Comparison of ENCODE assay signal across 35 mouse cellular contexts in genomic region chr2:131814327-131814726, GRCm38 (mm10). TPM values are rescaled to one million over a fixed set of nuclear protein-coding genes. Genes with fewer than 3 reads are reported as not detected.
"Had no signal": no experiment of that assay in that cellular context is flagged by ENCODE, and none has a peak within 500 bp of the region (broad histone marks: within the 10 kb centered on the region; RNA-seq: fewer than 3 reads in every experiment).

No protein-coding gene starts in this region.

- H3K4me3 ChIP-seq: heart, embryonic 13.5 days; heart, embryonic 15.5 days; hindbrain, embryonic 13.5 days; hindbrain, embryonic 15.5 days; kidney, embryonic 15.5 days; limb, embryonic 13.5 days; limb, embryonic 15.5 days; liver, embryonic 12.5 days had no signal

- H3K9me3 ChIP-seq: heart, embryonic 13.5 days; heart, embryonic 15.5 days; hindbrain, embryonic 13.5 days; hindbrain, embryonic 15.5 days; kidney, embryonic 15.5 days; limb, embryonic 13.5 days; limb, embryonic 15.5 days; liver, embryonic 12.5 days had no signal

- H3K4me2 ChIP-seq: heart, embryonic 11.5 days; heart, embryonic 13.5 days; heart, embryonic 15.5 days; hindbrain, embryonic 13.5 days; hindbrain, embryonic 15.5 days; kidney, embryonic 15.5 days; limb, embryonic 13.5 days; limb, embryonic 15.5 days; liver, embryonic 12.5 days had no signal

- H3K36me3 ChIP-seq: heart, embryonic 13.5 days; heart, embryonic 15.5 days; hindbrain, embryonic 13.5 days; hindbrain, embryonic 15.5 days; kidney, embryonic 15.5 days; limb, embryonic 13.5 days; limb, embryonic 15.5 days; liver, embryonic 12.5 days had no signal

- H3K27ac ChIP-seq: heart, embryonic 13.5 days; heart, embryonic 15.5 days; hindbrain, embryonic 13.5 days; hindbrain, embryonic 15.5 days; hindbrain, postnatal 0 days; kidney, embryonic 15.5 days; kidney, postnatal 0 days; limb, embryonic 13.5 days; limb, embryonic 15.5 days; liver, embryonic 12.5 days; liver, embryonic 14.5 days had no signal

- H3K9ac ChIP-seq: forebrain, postnatal 0 days; heart, embryonic 13.5 days; heart, embryonic 15.5 days; hindbrain, embryonic 13.5 days; hindbrain, embryonic 15.5 days; kidney, embryonic 15.5 days; limb, embryonic 13.5 days; limb, embryonic 15.5 days; liver, embryonic 12.5 days; liver, embryonic 14.5 days had no signal

- H3K4me1 ChIP-seq: heart, embryonic 13.5 days; hindbrain, embryonic 13.5 days; hindbrain, embryonic 15.5 days; kidney, embryonic 15.5 days; limb, embryonic 13.5 days; limb, embryonic 15.5 days; liver, embryonic 12.5 days had no signal

- ATAC-seq: forebrain, postnatal 0 days; hindbrain, postnatal 0 days; intestine, embryonic 16.5 days; liver, embryonic 12.5 days had no signal

- DNase-seq: forebrain, postnatal 0 days; gastrocnemius, postnatal 14 days; gastrocnemius, postnatal 36 days; heart, adult 18-20 months; heart, postnatal 36 days; kidney, adult 11 months; kidney, adult 2 months; kidney, adult 9 months; kidney, postnatal 14 days; kidney, postnatal 36 days; layer of hippocampus, postnatal 36 days; left cerebral cortex, postnatal 4 days had no signal

RNA-seq across cellular contexts. Expression of gene Erv3, which starts 45.2 kb away (rescaled TPM):
- total RNA-seq: forebrain, postnatal 0 days; gastrocnemius, adult 18-20 months; gastrocnemius, adult 8-10 months; gastrocnemius, postnatal 14 days; gastrocnemius, postnatal 36 days; heart, adult 18-20 months; heart, adult 8-10 months; heart, postnatal 36 days; hematopoietic stem cell, adult 5-6 weeks; hindbrain, postnatal 0 days; left cerebral cortex, postnatal 4 days; liver, adult 2 months had no signal
- polyA plus RNA-seq: heart, embryonic 11.5 days; heart, embryonic 13.5 days; heart, embryonic 15.5 days; heart, postnatal 0 days; hindbrain, embryonic 11.5 days; hindbrain, embryonic 13.5 days; hindbrain, embryonic 15.5 days; intestine, embryonic 14.5 days; intestine, embryonic 16.5 days; kidney, adult 2 months; kidney, embryonic 15.5 days; kidney, postnatal 0 days; large intestine, adult 2 months; limb, embryonic 11.5 days; limb, embryonic 13.5 days; limb, embryonic 15.5 days; liver, adult 2 months; liver, embryonic 12.5 days had no signal
